Mouse (Mus musculus) forebrain, embryonic 14.5 days (tissue): ENCODE results near the gene Asb18. TPM values are rescaled to one million over a fixed set of nuclear protein-coding genes. Genes with fewer than 3 reads are reported as not detected.

Experiments used
- ATAC-seq: fragments of 200-750 bp; cut with Nextera tagmentation; 2 replicates; pipeline ENCODE4 v1.8.0; 2017; ENCODE audit warnings: mild to moderate bottlenecking, moderate library complexity
- DNase-seq: peaks from one replicate; pipeline ENCODE4 v3.0.0-alpha.2; 2015; ENCODE audit warnings: low spot score
- H3K27ac ChIP-seq: fragments of 300-500 bp; sonication (generic); 2 replicates; pipeline ENCODE4 v1.5.1; 2014; ENCODE audit warnings: low read depth, mild to moderate bottlenecking, control low read depth, low read length, moderate library complexity
- H3K27me3 ChIP-seq: fragments of 300-500 bp; sonication (generic); replicated peaks from 2 replicates; pipeline ENCODE4 v1.6.1; 2014; ENCODE audit warnings: low read length, control low read depth, mixed read lengths; ENCODE audit not compliant: control insufficient read depth, insufficient read depth
- H3K36me3 ChIP-seq: fragments of 300-500 bp; sonication (generic); 2 replicates; pipeline ENCODE4 v1.6.1; 2014; ENCODE audit warnings: low read length, control low read depth; ENCODE audit not compliant: control insufficient read depth, insufficient read depth
- H3K4me1 ChIP-seq: fragments of 300-500 bp; sonication (generic); 2 replicates; pipeline ENCODE4 v1.6.1; 2014; ENCODE audit warnings: antibody characterized with exemption, low read length, control low read depth; ENCODE audit not compliant: control insufficient read depth, insufficient read depth
- H3K4me2 ChIP-seq: fragments of 300-500 bp; sonication (generic); 2 replicates; pipeline ENCODE4 v1.6.1; 2014; ENCODE audit warnings: mild to moderate bottlenecking, control low read depth, low read length
- H3K4me3 ChIP-seq: fragments of 300-500 bp; sonication (generic); 2 replicates; pipeline ENCODE4 v1.5.1; 2014; ENCODE audit warnings: low read depth, low read length, control low read depth
- H3K9ac ChIP-seq: fragments of 300-500 bp; sonication (generic); 2 replicates; pipeline ENCODE4 v1.6.1; 2014; ENCODE audit warnings: mild to moderate bottlenecking, low read length, control low read depth, moderate library complexity
- H3K9me3 ChIP-seq: fragments of 300-500 bp; sonication (generic); replicated peaks from 2 replicates; pipeline ENCODE4 v1.6.1; 2016; ENCODE audit warnings: low read length, control low read depth, mixed read lengths; ENCODE audit not compliant: control insufficient read depth
- WGBS: fragments of 180-500 bp; shearing (Covaris S2); extraction: QIAGEN DNeasy Blood & Tissue Kit; methylation state at CpG from one replicate; pipeline ENCODE4 v1.1.7; 2014; 5-methylcytosine and 5-hydroxymethylcytosine counted together
- polyA plus RNA-seq: library from polyadenylated mRNA; unstranded; fragments of >200 nt; fragmentation: Nextera tagmentation; extraction: Ambion mirVana; gene quantifications from 2 replicates; pipeline ENCODE4 v1.2.1, GENCODE M21; 2014

Gene Asb18
- polyA plus RNA-seq, 1 experiment from 2014 or later, result 0.05 TPM

- Histone ChIP-seq H3K4me2 (no peak overlapping the region), H3K4me3 (no peak overlapping the region)
Measured at GRCm38 (mm10) chr1:89998696-89999095, 15.8 kb downstream of the Asb18 start.

GRCm38 (mm10) chr1:89998076-89998475 lies 16.4 kb downstream of the Asb18 start:
- Histone ChIP-seq H3K9ac (no peak overlapping the region), H3K27me3 (peaks cover 26% of the 10 kb centered on the region), H3K36me3 (no peaks in the 10 kb centered on the region), H3K4me1 (no peaks in the 10 kb centered on the region), H3K4me3 (no peak overlapping the region), H3K9me3 (no peaks in the 10 kb centered on the region), H3K27ac (no peak overlapping the region), H3K4me2 (no peak overlapping the region)
- DNase-seq (no peak), ATAC-seq (no peak)
- 71% methylated on average over 7 of the region's 7 CpGs for WGBS

More at GRCm38 (mm10) chr1:89998696-89999095, 15.8 kb downstream of the Asb18 start:
- WGBS, result 71% methylated on average over 2 of the region's 2 CpGs
- DNase-seq (no peak), ATAC-seq (no peak)
- no peak overlapping the region for H3K9ac ChIP-seq
- H3K9me3 ChIP-seq, result no peaks in the 10 kb centered on the region
- no peak overlapping the region for H3K27ac ChIP-seq
- H3K36me3 ChIP-seq, result no peaks in the 10 kb centered on the region
- no peaks in the 10 kb centered on the region for H3K4me1 ChIP-seq
- peaks cover 20% of the 10 kb centered on the region for H3K27me3 ChIP-seq

- Histone ChIP-seq H3K27ac (no peak overlapping the region), H3K4me2 (peak overlapping the region; percentile 30), H3K9ac (0 out of 2 replicates have a peak overlapping the region, but pooled peaks have one; percentile 32), H3K36me3 (no peaks in the 10 kb centered on the region), H3K4me1 (peaks cover 5% of the 10 kb centered on the region; the same call in 1 of the 2 replicates), H3K4me3 (0 out of 2 replicates have a peak overlapping the region, but pooled peaks have one; percentile 1), H3K9me3 (no peaks in the 10 kb centered on the region), H3K27me3 (peaks cover 43% of the 10 kb centered on the region)
- WGBS, result under 1% methylated on average over 25 of the region's 25 CpGs
- DNase-seq (no peak), ATAC-seq (no peak)
Measured at GRCm38 (mm10) chr1:89992256-89992655, 22.2 kb downstream of the Asb18 start.

GRCm38 (mm10) chr1:89977261-89977660 lies 37.2 kb downstream of the Asb18 start:
- WGBS, result 94% methylated on average over 8 of the region's 8 CpGs
- Histone ChIP-seq H3K36me3 (no peaks in the 10 kb centered on the region), H3K4me2 (no peak overlapping the region), H3K27me3 (0 out of 2 replicates have a peak, but pooled peaks cover 3% of the 10 kb centered on the region), H3K9me3 (no peaks in the 10 kb centered on the region), H3K4me1 (no peaks in the 10 kb centered on the region), H3K9ac (no peak overlapping the region), H3K4me3 (no peak overlapping the region), H3K27ac (no peak overlapping the region)
- no peak for ATAC-seq
- DNase-seq, result no peak

- H3K27me3 ChIP-seq, result peaks cover 9% of the 10 kb centered on the region
- no peak overlapping the region for H3K4me2 ChIP-seq
- H3K27ac ChIP-seq, result no peak overlapping the region
- no peaks in the 10 kb centered on the region for H3K4me1 ChIP-seq
- DNase-seq (no peak), ATAC-seq (no peak)
- no peak overlapping the region for H3K4me3 ChIP-seq
- H3K9me3 ChIP-seq, result no peaks in the 10 kb centered on the region
- WGBS, result 74% methylated on average over 8 of the region's 8 CpGs
- H3K36me3 ChIP-seq, result no peaks in the 10 kb centered on the region
- H3K9ac ChIP-seq, result no peak overlapping the region
Measured at GRCm38 (mm10) chr1:89976411-89976810, 38.1 kb downstream of the Asb18 start.

GRCm38 (mm10) chr1:89974541-89974940 lies 39.9 kb downstream of the Asb18 start:
- no peak overlapping the region for H3K4me2 ChIP-seq
- no peaks in the 10 kb centered on the region for H3K9me3 ChIP-seq
- no peak overlapping the region for H3K9ac ChIP-seq
- no peak overlapping the region for H3K27ac ChIP-seq
- H3K4me1 ChIP-seq, result no peaks in the 10 kb centered on the region
- no peak for DNase-seq
- H3K4me3 ChIP-seq, result no peak overlapping the region
- H3K27me3 ChIP-seq, result peaks cover 24% of the 10 kb centered on the region
- ATAC-seq, result no peak
- no peaks in the 10 kb centered on the region for H3K36me3 ChIP-seq
- 78% methylated on average over 8 of the region's 8 CpGs for WGBS

- DNase-seq, result no peak
- Histone ChIP-seq H3K36me3 (no peaks in the 10 kb centered on the region), H3K4me1 (0 out of 2 replicates have a peak, but pooled peaks cover 4% of the 10 kb centered on the region), H3K27me3 (peaks cover 50% of the 10 kb centered on the region), H3K4me2 (no peak overlapping the region), H3K4me3 (no peak overlapping the region), H3K9ac (no peak overlapping the region), H3K9me3 (no peaks in the 10 kb centered on the region), H3K27ac (no peak overlapping the region)
- no peak for ATAC-seq
- 69% methylated on average over 8 of the region's 8 CpGs for WGBS
Measured at GRCm38 (mm10) chr1:89971848-89972247, 42.6 kb downstream of the Asb18 start.

- no peak overlapping the region for H3K9ac ChIP-seq
- H3K4me2 ChIP-seq, result no peak overlapping the region
- no peak overlapping the region for H3K27ac ChIP-seq
- no peak overlapping the region for H3K4me3 ChIP-seq
- H3K27me3 ChIP-seq, result peaks cover 52% of the 10 kb centered on the region
- WGBS, result 87% methylated on average over 4 of the region's 4 CpGs
- H3K4me1 ChIP-seq, result 0 out of 2 replicates have a peak, but pooled peaks cover 4% of the 10 kb centered on the region
- ATAC-seq (no peak), DNase-seq (no peak)
- H3K36me3 ChIP-seq, result no peaks in the 10 kb centered on the region
- H3K9me3 ChIP-seq, result no peaks in the 10 kb centered on the region
Measured at GRCm38 (mm10) chr1:89969714-89970110, 44.8 kb downstream of the Asb18 start.

GRCm38 (mm10) chr1:89969072-89969713 lies 45.3 kb downstream of the Asb18 start:
- Histone ChIP-seq H3K4me1 (0 out of 2 replicates have a peak, but pooled peaks cover 4% of the 10 kb centered on the region), H3K36me3 (no peaks in the 10 kb centered on the region), H3K9me3 (no peaks in the 10 kb centered on the region), H3K9ac (no peak overlapping the region), H3K4me2 (peak overlapping the region; percentile 79; the same call in 1 of the 2 replicates), H3K27ac (no peak overlapping the region), H3K27me3 (peaks cover 52% of the 10 kb centered on the region), H3K4me3 (0 out of 2 replicates have a peak overlapping the region, but pooled peaks have one; percentile 51)
- WGBS, result 45% methylated on average over 10 of the region's 10 CpGs
- DNase-seq, result peak; percentile 20
- no peak for ATAC-seq
